Mouse (Mus musculus): ENCODE data around the gene Arhgap5.

The Arhgap5 gene

DNA sequence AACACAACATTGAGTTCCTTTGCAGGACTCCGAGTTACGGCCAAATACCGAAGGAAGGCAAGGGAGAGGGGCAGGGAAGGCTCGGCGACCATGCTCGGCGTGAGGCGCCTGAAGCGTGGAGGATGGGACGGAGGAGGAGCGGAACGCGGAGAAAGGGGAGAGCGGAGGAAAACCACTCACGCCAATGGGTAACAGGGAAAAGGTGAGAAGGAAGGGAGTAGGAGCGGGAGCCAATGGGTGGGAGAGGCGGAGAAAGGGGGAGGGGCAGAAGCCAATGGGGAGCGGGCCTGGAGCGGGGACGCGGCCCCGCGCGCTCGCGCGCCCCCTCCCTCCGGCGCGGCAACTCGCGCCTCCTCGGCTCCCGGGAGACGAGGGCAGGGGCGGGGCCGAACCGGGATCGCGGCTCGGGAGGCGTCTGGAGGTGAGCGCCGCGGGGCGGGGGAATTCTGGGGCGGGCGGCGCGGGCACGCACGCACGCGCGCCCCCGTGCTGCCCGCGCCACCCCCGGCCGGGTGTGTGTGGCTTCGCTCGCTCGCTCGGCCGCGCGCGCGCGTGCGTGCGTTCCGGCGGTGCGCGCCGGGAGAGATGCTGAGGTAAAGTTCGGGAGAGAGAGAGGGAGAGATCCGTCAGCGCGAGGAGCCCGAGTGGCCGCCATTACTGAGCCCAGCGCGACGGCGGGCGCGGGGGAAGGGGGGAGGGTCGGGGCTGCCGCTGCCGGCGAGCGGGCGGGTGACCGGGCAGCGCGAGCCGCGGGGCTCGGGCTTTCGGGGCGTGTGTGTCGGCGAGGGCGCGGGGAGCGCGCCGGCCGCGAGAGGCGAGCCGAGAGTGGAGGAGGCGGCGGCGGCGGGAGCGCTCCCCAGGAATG lies at the start of gene Arhgap5:
TSS of gene Arhgap5 (plus strand) at position 517 of the 865 bp plus-strand sequence.
- CTCF ChIA-PET: interaction anchor here (0.6 kb wide), 1 partner anchor 258 kb away, joined by 6 read pairs; no protein-coding TSS in a partner anchor

DNA sequence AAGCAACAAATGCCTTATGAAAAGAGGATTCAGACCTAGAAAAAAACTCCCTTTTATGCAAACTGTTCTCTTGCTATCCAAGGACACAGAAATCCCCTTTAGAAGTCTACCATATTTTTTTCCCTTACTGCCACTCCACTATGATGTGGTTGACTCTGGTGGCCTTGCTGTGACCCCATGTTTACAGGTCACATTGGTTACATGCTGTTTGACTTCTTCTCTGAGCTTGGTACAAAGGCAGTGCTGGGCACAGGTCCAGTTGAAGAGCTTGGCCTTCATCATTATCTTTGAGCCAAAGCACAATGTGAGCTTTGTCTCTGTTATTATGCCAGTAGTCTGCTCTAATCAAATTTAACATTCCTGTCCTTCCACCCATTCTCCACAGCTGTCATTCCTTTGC lies 39.2 kb upstream of the Arhgap5 start:
- CTCF ChIA-PET: no interaction called here

DNA sequence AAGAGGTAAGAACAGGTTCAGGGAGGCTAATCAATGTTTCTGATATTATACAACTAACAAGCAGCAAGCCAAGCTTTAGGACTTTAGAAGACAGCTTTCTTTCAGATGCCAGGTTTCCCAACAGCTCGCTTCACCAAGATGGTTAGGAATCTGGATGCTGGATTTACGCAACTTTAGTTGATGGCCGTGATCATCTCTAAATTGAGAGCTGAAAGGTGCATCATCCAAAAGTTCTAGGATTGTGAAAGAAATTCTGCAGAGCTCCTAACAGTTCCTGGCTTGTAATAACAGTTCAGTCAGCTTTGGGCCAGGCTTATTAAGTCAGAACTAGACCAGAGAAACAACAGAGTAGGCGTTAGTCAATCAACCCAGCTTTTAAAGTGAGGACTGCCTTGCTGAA lies 32.2 kb upstream of the Arhgap5 start:
- CTCF ChIA-PET: no interaction called here

DNA sequence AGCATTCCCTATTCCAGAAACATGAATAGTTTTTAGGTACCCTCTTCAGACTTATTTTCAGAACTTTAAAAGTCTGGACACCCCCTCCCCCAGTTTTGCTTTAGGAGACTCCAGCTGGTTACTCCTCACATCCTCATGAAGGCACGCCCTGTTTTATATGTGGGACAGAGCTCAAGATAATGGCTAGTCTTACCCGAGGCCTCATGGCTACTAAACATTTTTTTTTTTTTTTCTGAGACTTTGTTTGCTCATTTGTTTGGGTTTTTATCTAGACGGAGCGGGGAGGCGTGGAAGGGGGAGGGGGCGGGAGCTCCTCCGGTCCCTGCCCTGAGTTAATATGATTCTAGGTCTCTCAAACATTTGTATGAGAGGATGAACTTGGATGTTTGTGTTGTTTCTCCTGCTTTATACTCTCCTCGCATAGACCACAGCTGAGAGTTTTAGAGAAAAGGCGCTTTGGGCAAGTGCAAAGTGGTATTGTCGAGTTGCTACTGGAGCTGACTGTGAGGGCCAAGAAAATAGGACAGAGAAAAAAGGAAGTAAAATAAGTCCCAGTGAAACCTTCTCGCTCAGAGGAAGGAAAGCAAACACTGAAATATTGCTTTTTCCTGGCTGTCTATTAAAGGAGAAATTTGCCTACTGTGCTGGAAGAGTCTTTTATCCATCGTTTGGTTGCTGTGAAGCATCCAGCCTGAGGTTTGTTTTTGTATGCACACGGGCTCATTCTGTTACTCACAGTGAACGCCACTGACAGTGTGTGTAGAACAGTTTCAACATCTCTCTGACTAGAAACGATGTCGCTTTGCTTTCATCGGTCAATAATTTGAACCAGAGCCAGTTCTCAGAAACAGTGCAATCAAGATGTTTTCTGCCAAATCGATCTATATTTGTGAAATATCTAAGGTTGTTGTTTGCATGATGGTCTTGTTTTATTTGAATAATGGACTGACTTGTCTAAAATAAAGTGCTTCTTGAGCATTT lies 29.5 kb upstream of the Arhgap5 start:
- CTCF ChIA-PET: no interaction called here

DNA sequence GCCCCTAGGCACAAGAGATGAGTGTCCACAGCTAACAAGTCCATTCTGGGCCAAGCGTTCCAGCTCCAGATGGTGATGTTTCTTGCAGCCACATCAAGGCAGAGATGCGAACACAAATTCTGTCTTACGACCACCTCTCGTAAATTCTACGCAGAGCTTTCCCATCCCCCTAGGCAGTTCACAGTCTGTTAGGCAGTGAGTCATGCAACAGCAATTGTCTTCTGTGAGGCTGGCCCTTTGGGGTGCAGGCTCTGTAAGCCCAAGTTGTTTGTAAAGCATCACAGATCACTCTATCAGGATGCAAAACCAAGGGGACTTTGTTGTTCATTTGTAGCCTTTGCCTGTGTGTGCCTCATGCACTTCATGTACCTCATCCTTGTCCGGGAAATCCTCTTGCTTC lies 27.7 kb upstream of the Arhgap5 start:
- CTCF ChIA-PET: no interaction called here

DNA sequence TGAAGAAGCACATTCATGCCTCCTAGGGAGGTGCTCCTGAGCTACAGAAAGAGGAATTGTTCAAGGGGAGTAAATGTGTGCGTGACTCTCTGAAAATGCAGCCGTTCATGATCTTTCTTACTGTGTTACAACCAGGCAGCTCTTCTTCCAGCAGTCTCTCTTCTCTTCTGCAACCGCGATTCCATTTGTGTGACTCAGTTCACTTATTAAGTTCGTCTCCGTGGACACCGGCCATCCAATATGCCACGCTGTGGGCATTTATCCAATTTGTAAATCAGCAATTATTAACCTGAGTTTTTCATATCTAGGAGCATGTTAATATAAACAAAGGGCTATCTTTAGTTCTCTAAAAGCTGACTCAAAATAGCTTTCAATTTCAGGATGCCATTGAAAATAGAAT lies 25.2 kb upstream of the Arhgap5 start:
- CTCF ChIA-PET: no interaction called here

DNA sequence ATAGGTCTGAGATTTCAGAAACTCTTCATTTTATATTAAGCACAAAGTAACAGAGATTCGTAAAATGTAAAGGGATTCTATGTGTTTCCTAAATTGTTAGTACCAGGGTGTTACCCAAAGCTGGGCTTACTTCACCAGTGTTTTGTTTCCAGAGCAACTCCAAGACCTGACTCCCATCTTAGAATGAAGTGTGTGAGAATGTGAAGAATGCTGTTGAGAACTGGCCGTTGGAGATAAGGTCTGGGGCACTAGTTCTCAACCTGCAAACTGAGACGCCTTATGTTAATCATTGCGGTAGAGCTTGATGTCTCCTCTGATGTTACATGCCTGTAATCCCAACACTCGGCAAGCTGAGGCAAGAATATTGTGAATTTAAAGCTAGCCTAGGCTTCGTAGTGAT lies 24.4 kb upstream of the Arhgap5 start:
- CTCF ChIA-PET: no interaction called here

DNA sequence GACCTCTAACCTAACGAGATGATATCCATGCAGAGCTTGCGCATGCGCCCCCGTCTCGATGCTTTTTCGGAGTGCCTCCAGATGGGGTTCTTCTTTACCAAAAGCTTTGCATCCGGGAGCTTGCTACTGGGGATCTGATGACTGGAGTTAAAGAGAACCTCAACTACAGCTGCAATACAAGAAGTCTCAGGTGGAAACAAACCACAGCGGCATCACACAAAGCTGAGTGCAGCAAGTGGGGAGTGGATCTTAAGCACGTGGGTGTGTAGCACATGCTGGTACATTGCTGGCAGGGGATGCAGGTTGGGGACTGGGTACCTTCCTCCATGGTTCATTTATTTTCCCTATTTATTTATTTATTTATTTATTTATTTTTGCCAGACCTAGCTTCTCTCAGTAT lies 22.9 kb upstream of the Arhgap5 start:
- CTCF ChIA-PET: no interaction called here

DNA sequence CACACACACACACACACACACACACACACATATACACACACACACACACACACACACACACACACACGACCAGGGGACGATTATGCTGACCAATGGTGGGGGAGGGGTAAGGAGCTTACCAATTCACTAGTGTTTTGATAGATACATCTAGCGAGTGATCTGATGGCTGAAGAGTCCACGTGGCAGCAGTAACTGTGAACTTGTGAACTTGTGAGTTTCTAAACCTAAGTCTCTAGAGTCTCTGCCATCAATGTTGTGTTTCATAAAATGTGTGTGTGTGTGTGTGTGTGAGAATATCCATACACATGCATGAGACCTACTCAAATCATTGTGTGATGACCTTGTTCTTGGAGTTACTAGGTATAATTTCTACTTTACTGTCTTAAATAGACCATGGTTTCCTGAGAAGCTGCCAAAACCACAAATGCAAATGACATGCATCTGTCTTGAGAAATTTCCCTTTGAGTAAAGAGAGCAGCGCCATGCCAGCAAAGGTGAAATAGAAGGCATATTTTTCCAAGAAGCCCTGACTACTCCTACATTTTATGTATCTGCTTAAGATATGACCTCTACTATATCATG lies 21.7 kb upstream of the Arhgap5 start:
- CTCF ChIA-PET: interaction anchor here (0.7 kb wide), 1 partner anchor 337 kb away, joined by 7 read pairs; no protein-coding TSS in a partner anchor

DNA sequence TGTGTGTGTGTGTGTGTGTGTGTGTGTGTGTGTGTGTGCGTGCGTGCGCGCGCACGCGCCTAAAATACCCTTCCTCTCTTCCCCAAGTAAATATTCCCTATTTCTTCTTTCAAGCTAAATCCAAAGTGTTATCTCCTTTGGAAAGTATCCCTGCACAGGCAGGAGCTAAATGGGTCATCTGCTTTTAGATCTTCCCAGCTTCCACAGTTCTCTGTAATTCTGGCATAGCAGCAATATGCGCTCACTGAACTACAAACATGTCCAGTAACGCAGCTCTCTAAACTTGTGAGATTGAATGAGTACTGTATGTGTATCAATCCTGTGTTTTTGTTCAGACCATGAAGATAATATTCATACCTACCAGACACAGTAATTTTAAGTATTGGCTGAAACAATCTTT lies 20.6 kb upstream of the Arhgap5 start:
- CTCF ChIA-PET: no interaction called here

DNA sequence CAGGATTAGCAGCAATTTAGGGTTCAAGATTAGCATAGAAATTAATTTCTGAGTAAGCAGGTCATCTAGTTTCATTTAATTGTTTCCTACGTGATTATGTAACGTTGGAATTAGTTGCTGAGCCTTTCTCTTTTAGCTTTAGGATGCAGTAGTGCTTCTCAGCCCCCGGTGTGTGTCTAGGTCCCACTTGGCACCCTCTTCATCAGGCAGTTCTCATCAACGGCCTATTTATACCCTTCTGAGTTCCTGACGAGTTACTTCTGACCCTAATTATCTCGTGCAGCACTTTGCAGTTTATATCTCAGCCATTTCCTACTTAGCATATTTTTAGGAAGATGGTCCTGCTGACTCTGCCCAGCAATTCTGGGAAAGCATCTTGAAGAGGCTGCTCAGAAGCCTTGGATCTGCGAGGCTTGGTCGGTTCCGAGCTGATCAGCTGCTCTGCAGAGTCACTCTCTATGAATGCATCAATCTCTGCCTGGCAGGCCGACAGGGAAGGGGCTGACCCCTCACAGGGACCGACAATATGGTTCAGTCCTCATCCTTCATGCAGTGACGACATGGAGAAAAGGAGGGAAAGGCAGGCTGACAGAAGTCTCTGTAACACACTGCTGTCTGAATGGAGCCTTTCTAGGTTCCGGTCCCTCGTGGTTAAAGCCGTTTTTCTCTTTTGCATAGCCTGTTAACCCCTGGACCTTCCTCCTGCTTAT lies 15.4 kb upstream of the Arhgap5 start:
- CTCF ChIA-PET: no interaction called here

DNA sequence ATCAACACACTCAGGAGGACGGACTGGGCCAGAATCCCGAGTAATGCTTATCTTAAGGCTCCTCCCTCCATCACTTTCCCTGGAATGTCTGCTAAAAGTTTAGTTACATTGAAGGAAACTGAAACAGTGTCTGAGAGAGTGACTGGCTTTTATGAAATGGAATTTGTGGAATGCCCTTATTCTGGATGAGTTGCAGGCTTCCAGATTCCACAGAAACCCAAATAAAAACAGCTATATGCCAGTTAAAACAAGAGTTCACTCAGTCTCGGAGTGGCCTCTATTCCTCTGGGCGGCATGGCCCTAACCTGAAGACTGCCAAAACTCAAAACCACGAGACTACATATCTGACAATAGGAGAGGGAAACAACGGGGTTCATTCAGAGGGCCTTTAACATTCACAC lies 10.5 kb upstream of the Arhgap5 start:
- CTCF ChIA-PET: no interaction called here

DNA sequence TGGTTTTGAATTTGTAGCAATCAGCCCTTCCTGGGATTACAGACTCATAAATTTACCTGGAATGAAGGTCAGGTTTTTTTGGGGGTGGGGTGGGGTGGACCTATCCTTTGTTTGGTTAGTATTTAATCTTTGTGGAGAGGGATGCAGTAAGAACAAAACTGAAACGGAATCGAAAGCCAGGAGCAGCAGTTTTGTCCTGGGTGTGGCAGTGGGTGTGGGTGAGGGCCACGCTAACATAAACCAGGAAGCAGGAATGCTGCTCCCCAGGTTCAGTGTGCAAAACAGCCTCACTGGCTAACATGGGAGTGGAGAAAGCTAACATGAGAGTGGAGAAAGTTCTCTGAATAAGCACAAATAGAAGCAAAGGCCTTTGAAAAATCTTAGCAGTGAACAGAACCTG lies 6.6 kb upstream of the Arhgap5 start:
- CTCF ChIA-PET: no interaction called here

DNA sequence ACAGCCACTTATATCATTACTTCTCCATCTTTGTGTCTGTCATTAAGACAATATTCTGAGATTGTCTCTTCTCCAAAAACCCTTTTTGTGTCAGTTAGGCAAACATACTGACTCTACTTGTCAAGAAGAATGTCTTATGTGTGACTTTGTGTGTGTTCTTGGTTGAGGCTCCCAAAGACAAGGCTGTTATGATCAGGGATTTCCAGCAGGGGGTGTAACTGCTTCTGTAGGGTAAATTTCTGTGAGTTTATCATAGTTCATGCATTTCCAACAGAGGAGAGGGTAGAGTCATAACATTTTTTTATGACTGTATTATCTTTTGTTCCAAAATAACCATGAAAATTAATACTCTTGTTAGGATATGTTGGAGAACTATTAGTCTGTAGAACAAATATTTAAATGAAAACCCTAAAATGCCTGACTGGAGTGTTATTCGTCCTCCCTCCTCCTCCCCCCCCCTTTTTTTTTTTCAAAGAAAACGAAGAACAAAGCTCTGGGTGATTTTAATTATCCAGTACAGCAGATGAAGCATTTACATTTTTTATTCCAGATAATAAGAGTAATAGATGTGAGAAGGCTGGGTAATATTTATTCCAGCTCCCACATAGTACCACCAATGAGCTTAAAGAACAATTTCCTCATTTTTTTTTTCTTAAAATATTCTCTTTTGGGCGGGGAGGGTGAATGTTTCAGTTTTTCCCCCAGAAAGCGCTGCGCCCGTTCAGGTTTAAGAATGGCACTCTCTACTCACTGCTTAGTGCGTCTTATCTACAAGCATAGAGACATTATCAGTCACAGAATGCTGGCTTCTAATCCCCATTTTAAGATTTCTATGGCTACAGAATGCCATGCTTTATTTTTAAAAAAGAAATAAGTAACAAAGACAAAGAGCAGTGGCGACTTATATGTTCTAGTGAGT lies 2.6 kb upstream of the Arhgap5 start:
- CTCF ChIA-PET: interaction anchor here (0.6 to 0.7 kb wide), 4 partner anchors 158 to 606 kb away, joined by 3 to 6 read pairs (median 6); no protein-coding TSS in a partner anchor

DNA sequence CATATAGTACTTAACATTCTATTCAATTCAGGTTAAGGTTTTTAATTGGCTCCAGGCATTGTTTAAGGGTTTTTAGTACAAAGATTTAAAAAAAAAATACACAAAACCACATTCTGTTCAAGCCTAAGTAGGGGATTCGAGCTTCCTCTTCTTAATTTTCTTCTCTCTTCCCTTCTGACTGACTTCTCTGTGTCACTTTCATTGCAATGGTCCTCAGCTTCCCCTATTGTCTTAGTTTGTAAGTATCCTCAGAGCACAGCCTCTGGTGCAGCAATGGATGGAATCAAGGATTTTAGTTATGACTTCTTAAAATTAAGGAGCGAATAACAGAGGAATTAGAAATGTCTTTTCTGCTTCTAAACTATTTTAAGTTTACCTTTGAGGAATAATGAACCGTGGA lies 1.6 kb upstream of the Arhgap5 start:
- CTCF ChIA-PET: no interaction called here

DNA sequence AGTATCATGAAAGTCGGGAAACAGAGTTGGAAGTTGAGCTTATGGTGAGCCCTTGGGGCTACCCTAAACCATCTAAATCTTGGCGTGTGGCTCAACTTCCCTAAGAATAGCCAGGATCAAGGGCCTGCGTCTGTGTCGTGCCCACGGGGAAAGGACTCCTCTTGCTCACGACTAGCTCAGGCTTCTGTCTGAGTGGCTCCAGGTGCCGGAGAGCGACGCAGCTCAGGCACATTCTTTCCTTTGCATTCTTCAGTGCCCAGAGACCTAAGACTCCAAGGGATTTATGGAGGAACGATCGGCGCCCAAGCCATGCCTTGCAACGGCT lies 679 bp upstream of the Arhgap5 start:
- CTCF ChIA-PET: no interaction called here

DNA sequence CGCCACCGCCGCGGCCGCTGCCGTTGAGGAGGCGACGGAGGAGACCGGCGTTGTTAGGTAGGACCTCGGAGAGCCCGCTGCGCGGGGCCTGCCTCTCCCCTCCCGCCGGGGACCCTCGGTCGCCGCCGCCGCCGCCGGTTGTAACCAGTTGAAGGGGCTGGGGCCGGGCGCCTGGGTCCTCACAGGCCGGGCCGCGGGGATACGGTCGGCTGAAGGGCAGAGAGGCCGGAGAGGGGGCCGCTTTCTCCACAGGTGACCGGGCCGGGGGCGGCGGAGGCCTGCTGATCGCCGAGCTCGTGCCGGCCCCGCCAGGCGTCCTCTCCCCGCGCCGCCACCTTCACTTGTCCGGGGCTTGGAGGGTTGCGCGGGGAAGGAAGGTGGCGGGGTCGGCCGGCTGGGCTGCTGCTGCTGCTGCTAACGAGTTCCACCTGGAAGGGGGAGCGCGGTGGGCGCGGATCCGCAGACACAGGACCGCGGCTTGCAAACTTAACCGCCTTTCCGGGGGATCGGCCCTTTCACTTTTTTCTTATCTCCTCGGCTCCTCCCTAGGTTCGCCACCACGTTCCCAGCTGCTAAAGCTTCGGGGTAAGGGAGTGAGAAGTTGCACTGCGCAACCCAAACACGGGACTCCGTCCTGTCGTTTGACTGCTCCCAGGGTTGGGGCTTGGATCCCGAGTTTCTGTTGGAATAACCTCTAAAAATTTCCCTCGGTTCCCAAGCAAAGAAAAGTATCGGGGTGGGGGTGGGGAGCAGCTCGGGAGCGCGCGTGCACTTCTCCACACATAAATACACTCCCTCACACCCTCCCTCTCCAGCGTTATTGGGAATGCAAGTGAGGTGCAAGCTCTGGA lies 784 bp downstream of the Arhgap5 start:
- CTCF ChIA-PET: interaction anchor here (0.6 to 0.7 kb wide), 2 partner anchors 37 to 259 kb away, joined by 3 to 6 read pairs; no protein-coding TSS in a partner anchor

DNA sequence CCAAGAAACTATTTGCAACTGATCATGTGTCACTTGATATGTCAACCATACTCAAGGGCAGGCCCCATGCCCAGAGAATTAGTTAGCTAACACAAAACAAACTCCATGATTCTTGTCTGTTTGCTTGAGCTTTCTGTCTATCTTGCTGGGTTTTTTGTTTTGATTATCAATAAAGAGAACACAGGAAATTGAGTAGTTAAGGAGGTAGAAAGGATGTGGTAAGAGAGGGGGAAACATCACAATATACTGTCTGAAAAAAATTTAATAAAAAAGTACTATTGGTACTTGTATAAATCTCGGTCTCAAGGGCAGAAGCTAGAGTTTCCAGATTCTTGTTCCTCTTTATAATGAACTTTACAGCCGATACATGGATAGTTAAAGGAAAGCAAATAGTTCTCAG lies 20.9 kb downstream of the Arhgap5 start:
- CTCF ChIA-PET: no interaction called here

DNA sequence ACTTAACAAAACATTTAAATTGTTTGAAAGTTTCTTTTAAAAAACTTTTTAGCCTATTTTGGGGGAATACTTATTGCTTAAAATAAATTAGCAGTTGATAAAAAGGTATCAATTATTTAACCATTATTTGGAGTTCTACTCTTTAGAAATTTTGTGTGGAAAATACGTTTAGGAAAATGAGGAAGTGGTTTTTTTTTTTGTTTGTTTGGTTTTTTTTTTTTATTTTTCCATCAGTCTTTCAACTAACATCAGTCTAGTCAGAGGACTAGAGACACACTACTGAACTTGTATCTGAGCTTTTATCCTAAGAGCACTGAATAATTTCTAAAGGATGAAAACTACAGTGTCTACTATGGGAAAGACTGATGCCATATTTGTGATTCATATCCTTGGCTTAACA lies 21.7 kb downstream of the Arhgap5 start:
- CTCF ChIA-PET: no interaction called here

DNA sequence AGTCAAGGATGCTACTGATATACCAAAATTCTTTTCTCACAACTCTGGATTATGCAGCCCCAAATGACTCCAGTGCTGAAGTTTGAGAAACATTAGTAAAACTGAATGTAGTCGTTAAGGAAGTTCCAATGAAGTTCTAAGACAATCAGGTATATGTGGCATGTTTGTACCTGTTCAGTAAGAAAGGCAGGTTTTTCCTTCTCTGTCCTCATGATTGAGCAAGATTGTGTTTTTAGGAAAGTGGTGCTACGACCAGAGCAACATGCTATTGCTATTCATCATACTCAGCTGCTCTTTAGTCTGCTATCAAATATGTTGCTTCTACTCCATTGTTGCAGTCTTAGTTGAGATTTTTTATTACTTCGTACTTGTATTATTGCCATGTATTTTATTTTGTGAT lies 26.0 kb downstream of the Arhgap5 start:
- CTCF ChIA-PET: no interaction called here
